Mouse (Mus musculus): ENCODE data around the gene Nudt16l1.

Gene Nudt16l1

DNA sequence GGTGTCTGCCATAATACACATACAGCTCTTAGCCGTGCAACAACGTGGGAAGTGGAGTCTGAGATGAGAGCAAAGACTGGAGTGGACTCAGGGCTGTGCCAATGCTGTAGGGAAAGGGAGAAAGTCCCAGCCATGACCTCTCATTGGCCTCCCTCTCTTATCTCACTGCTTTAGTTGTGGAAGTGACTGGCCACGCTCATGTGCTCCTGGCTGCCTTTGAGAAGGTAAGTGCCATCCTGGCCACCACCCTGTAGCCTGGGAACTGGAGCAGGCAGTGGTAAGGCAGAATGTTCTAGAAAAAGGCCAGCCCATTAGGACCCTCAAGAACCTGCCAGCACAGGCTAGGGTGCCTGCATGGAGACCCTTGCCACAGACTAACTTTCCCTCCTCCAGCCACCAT lies 22.6 kb upstream of the Nudt16l1 start:
- DNase-seq, result no peak

DNA sequence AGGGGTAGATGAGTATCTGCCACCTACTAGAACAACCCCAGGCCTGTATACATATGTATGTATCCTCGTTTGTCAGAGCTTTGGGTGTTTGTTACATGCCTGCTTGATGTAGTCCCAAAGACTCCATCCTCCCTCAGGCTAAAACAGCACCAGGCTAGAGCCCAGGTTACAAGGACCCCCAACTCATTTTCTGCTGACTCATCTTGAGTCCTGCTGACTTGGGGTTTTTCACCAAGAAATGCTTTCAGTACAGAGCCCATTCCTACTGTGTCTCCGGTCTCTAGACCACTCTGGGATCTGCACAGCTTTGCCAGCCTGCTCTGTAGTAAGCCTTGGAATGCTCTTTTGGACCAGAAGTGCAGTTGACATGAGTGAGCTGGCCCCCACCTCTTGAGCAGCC lies 22.0 kb upstream of the Nudt16l1 start:
- DNase-seq, result no peak

DNA sequence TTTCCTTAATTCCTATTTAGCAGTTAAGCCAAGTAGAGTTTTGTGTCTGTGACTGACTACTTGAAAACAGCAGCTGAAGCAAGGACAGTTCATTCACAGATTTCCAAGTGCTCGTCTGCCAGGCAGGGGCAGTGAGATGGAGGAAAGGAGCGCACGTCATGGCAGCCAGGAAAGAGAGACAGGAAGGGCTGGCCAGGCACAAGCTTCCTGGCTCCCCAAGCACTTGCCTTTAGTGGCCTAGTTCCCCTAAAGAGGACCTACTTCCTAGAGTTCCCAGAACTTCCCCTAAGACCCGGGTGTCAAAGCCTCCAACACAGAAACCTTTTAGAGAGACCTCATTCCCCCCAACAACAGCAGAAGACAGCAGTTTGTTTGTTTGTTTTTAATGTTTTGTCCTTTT lies 18.0 kb upstream of the Nudt16l1 start:
- DNase-seq, result peak in 1 of 2 experiments; percentile 32

DNA sequence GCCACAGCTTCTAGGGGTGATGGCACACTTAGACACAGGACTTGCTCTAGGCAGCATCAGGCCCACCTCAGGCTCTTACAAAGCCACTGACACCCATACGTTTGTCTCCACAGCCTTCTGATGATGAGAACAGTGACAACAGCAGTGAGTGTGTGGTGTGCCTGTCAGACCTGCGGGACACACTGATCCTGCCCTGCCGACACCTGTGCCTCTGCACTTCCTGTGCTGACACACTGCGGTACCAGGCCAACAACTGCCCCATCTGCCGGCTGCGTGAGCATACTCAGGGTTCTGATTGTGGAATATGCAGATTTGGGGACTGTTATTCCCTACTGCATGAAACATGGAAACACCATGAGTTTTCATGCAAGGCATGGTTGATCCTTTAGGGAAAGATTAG lies 16.1 kb upstream of the Nudt16l1 start:
- no peak for DNase-seq

DNA sequence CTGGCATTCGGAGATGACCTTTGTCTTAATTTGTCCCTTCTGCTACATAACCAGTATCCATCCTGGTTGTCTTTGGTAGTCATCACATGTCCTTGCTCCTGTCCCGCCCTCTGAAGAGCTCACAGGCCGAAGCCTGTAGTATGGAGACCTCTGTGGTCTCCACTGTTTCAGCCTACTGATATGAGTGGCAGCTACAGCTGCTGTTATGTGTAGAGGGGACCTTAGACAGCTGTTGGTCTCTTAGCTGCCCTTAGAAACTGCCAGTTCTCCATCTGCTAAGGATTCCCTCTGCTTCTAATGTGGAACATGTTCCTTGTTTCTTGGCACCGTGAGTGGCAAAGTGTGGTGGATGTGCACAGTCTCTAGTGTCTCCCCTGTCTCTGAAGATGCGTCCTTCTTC lies 14.6 kb upstream of the Nudt16l1 start:
- DNase-seq, result no peak

DNA sequence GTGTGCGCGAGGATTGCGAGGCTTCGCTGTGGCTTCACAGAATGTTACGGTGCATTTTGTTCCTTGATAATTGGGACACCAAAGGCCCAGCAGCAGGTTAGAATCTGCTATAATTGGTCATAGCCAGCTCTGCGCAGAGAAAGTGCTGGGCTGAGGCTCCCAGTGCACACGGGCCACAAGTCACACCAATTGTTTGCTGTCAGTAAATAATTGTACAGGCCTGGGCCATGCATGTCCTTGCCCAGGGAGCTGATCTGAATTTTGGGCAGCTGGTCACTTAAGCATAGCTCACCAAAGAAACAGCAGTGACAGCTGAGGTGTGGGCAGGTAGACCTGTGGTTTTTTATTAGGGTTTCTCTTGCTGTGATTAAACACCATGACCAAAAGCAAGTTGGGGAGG lies 10.6 kb upstream of the Nudt16l1 start:
- no peak for DNase-seq

DNA sequence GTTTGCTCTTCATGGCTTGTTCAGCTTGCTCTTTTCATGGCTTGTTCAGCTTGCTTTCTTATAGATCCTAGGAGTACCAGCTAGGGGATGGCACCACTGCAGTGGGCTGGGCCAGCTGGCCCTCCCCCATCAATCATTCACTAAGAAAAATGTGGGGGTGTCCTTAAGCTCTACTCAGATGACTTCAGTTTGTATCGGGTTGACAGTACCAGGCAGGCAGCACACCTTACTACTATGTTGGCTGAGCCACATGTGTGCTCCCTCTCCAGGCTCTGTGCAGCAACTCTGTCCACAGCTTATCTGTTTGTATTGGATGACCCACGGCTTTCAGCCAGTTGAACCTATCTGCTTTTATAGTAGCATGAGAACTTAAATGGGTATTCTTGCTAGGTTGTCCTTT lies 10.1 kb upstream of the Nudt16l1 start:
- DNase-seq, result no peak

DNA sequence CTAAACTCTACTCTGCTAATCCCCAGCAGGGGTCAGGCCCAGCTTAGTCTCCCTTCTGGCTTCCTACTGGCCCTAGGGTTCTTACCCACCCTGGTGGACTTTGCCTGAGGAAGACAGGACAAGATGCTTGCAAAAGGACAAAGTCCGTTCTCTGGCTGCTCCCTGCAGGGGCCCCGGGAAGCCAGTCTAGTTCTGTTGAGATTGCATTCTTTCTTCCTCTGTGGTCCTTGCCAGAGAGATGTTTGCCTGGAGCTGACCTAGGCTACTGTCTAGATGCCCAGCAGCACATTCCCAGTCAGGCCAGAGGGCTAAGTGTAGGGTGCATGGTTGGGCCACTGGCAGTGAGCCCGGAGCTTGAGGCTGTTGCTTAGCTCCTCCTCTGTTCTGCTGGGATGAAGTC lies 6.1 kb upstream of the Nudt16l1 start:
- peak; percentile 18 to 31 for DNase-seq

DNA sequence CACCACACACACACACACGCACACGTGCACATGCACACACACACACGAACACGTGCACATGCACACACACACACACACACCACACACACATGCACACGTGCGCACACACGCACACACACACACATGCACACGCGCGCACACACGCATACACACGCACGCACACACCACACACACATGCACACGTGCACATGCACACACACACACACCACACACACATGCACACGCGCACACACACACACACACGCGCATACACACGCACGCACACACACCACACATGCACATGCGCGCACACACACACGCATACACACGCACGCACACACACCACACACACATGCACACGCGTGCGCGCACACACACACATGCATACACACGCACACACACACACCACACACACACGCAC lies 3.1 kb upstream of the Nudt16l1 start:
- no peak for DNase-seq

DNA sequence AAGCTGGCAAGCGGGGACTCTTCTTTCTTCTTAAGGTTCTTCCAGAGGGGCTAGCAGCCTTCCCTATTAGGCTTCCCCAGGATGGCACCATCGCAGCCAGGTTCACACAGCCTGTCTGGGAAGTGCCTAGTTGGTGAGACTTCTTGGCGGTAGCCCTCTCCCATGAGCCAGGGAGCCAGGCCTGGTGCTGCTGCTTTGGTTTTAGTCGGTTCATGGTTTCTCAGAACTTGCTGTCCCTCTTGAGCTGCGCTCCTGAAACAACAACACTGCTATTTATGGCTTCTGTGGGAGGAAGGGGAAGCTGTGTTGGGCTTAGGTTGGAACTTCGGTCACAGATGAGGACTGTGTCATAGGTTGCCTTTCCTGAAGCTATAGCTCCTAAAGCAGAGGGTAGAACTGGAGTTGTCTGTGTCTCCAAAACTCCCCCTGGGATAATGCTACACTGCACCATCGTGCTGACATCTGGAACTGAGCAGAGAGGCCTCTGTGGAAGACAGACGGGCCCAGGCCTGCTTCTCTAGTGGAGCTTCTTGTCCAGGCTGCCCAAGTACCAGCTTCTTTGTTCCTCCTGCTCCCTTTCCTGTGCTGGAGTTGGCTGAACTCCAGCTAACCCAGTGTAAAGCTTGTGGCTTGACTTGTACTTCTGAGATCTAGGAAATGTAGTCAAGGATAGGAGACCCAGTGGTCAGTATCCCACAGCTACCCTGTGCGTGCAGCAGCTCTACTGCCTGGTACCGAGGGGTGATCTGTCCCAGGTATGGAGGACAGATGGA lies 2.4 kb upstream of the Nudt16l1 start:
- DNase-seq, result no peak

DNA sequence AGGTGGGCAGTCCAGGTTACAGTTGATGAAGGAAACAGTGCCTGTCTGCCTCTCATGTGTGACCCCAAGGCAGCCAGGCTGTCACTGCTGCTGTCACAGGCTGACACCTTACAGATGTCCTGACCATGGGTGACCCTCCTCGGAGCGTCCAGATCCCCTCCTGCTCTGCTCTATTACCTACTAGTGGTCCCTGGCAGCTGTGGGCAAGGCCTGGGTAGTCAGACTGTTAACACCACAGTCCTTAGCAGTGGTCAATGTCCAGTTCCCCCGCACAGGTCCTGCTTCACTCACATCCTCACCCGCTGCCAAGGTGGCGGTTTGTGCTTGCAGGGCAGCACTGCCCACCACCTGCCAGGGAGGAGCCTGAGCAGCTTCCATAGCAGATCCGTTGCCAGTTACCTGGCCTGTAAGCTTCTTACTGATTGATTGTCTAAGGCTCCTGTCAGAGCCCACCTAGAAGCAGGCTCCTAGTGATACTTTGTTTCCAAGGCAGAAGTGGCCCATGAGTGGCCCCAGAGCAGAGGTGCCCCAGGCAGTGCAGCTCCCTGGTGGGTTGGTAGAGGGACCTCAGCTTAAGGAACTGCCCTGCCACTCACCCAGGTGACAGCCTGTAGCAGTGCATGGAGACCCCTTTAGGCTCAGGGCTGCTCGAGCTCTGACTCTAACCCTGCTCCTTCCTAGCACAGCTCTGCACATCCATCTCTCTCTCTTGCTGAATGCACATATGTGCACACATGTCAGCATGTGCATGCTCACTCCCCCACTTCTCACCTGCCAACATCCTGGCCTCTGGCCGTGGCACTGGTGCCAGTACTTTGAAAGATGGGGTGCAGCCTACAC lies 990 bp upstream of the Nudt16l1 start:
- no peak for DNase-seq

DNA sequence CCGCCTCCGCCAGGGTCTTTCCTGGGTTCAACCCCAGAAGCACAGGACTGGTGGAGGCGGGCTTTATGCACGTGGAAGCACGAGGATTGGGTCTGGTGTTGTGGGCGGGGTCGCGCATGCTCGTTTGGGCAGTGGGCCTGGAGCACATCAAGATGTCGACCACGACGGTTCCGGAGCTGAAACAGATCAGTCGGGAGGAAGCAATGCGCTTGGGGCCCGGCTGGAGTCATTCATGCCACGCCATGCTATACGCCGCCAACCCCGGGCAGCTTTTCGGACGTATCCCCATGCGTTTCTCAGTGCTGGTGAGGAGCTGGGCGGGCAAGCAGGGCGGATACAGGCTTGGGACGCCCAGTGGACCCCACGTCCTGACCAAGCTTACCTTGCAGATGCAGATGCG lies 428 bp downstream of the Nudt16l1 start:
- DNase-seq, result peak; percentile 96 to 97

DNA sequence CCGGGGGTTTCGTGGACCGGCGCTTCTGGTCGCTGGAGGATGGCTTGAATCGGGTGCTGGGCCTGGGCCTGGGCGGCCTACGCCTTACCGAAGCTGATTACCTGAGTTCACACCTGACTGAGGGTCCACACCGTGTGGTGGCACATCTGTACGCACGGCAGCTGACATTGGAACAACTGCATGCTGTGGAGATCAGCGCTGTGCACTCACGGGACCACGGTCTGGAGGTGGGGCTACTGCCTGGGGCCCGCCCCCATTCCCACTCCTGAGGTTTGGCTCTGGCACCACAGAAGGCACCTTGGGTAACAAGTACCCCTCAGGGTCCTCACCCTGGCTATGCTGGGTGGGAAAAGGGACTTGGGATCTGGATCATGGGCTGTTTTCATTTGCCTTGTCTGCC lies 851 bp downstream of the Nudt16l1 start:
- peak; percentile 49 to 50 for DNase-seq

DNA sequence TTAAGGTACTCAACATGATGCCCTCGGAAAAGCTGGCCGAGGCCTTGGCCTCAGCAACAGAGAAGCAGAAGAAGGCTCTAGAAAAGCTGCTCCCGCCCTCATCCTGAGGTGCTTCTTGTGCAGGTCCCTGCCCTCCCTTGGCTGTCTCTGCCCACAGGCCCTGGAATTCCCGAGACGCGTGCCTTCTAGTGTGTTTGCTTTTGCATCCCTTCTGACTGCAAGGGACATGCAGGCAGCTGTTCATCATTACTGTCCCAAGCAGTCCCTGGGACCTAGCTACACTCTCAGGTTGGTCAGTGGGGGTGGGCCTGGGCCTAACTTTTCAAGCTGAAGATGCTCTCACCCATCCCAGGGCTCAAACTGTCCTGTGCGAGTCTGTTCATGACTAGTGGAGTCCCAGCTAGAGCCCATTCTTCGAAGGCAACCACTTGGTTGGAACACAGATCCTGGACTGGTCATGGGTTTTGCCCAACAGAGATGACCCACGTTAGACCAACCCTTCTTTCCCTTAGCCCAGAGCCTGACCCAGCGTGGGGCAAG lies 1.8 kb downstream of the Nudt16l1 start:
- peak in 1 of 2 experiments; percentile 31 for DNase-seq

DNA sequence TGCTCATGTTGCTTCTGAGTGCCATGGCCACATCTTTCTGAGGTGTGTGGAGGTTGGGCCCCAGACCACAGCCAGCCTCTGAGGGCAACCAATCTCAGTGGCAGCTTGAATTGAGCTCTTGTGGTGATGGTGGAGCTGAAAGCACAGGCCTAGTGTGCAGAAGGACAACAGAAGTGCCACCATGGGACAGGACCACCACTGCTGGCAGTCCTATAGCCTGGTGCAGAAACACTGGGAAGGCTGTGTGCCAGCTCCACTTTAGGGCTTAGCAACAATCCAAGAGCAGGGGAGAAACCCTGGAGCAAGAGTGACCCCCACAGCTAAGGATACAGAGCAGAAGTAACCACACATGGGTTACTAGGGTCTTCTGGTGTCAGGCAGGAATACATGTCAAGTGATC lies 2.5 kb downstream of the Nudt16l1 start:
- no peak for DNase-seq

DNA sequence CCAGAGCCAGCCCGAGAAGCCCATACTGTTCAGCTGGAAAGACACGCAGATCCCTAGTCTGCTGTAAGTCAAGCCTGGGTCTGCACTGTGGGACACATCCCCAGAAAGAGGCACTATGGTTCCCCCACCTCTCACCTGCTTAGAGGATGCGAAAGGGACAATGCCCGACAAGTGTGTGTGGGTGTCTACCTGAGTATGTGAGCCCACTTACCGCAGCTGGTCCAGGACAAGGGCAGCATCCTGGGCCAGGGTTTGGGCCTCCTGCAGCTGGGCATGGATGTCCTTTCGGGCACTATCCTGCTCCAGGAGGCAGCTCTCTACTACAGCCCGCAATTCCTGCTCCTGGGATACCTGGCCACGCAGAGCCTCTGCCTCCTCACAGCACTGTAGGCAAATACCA lies 4.3 kb downstream of the Nudt16l1 start:
- DNase-seq, result no peak

DNA sequence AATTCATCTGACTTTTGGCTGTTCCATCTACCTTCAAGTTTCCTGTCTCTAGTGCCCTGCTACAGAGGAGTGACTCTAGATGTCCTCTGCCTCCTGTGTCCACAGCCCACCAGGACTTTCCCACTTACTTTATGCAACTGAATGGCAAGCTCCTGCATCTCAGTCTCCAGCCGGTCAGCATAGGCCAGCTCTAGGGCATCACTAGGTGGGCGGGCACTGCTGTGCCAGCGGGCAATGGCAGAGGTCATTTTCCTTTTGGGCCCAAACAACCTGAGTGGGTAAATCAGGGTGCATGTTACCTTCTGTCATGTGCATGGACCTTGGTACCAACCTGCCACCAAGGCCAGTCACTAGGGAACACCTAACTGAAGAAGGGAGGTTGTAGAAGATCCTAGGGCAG lies 4.9 kb downstream of the Nudt16l1 start:
- DNase-seq, result no peak

DNA sequence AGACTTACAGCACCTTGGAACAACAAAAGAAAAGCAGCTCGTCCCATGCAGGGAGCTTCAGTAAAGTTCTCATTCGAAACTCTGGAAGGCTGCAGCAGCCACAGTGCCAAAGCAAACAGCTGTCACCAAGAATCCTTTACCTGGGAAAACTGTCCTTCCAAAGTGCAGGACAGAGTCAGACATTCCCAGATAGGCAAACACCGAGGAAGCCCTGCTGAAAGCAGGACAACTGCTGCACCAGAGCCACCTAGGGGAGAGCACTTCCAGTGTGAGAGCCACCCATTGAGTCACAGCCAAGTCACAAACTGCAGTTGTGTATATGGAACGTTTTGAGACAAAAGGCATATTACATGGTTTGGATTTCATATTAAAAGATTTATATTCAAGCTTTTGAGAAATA lies 6.9 kb downstream of the Nudt16l1 start:
- no peak for DNase-seq

DNA sequence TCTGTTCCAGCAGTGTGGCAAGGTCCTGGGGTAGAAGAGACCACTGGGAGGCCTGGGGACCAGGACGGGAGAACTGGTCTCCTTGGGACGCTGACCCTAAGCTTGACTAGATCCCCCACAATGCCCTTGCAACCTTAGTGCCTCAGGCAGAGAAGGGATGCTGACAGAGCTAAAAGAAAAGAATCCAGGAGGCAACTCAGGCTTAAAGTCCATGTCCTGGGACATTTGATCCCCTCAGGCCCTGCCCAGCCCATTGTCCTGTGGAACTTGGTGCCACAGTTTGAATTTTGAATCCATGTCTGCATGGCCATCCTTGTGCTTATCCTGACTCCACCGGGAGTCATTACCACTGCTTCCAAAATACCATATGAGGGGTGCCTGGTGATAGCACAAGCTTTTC lies 7.6 kb downstream of the Nudt16l1 start:
- no peak for DNase-seq

DNA sequence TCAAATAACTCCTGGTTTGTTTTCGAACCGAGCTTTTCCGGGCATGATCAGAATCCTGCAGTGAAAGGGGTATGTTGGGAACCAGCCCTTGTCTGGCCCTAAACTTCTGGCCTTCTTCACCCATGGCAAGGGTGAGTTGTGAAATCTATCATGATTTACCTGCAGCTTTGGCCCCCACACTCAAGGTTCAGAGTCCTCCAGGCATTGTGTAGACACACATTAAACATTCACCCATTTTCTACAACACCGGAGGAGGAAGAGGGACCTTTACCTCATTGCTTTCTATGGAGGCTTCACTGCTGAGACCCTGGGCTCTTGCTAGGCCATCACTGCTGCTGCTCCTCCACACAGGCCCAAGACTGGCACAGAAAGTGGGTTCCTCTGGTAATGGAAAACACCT lies 8.8 kb downstream of the Nudt16l1 start:
- no peak for DNase-seq

DNA sequence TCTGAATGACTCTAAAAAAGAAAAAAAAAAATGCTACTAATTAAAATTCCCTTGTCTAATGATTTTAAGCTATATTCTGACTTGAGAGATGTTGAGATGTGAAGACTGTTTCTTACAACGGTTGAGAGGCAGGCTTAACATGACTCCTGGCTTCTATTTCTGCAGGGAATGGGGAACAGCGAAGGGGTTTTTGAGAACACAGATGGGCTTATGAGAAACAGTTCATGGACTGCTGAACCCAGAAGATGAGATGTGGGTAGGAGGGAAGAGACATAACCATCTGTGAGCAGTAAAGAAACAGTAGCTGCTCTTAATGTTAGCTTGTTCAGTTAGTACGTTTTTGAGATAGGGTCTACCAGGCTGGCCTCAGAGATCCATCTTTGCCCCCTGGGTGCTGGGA lies 18.0 kb downstream of the Nudt16l1 start:
- DNase-seq, result no peak

DNA sequence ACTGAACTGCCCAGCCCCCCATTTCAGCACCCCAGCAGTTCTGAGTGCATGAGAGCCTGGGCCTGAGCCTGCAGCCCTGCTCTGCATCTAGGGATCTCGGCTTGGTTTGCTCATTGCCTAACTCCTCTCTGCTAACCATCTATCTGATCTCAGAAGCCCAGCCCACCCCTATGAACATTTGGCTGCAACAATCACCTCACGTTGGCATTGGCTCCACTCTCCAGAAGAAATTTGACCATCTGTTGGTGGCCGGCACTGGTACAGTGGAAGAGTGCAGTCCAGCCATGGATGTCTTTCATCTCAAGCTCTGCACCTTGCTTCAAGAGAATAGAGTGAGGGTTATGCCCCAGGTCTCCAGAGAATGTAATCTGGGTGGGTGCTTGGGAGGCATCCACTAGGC lies 18.9 kb downstream of the Nudt16l1 start:
- no peak for DNase-seq

DNA sequence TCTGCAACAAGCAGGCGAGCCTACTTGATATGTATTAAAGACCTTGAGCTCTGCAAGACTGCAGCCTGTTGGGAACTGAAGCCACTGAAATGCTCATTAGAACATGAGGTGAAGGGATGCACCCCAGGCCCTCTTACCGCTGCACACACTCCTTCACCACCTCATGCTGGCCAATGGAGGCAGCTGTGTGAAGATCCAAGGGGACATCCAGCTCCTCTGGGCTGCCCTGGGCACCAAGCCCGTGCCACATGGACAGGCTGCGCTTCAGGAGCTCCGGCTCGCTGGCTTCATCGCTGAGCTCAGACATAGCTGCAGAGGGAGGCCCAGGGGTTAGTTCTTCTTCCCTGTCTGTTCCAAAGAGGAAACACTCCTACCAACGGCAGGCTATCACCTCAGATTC lies 21.7 kb downstream of the Nudt16l1 start:
- DNase-seq, result no peak

DNA sequence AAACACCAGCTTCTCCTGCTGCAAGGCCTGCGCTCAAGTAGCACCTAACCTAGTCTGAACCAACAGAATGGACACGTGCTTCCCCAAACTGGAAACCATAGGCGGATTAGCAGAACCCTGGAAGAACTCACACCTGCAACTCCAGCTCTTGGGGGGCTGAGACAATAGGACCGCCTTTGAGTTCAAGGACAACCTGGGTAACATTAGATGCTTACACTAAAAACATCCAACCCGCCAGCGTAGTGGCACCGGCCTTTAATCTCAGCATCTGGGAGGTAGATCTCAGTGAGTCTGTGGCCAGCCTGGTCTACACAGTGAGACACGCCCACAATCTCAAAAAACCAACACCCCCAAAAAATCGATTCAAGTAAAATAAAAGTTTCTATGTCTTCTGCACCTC lies 24.8 kb downstream of the Nudt16l1 start:
- no peak for DNase-seq
